8 mouse cellular contexts compared by ENCODE assay signal in genomic region chr2:170345410-170345793, GRCm38 (mm10).
DNase-seq lines count a peak whose midpoint lies in the region; ATAC-seq and TF ChIP-seq lines count a peak whose summit lies in the region.

No protein-coding gene starts in this region.

- POLR2A ChIA-PET in Patski (lab: Charles Lee) = interaction anchor here (0.6 to 0.7 kb wide), 4 partner anchors 39 to 450 kb away, joined by 3 to 7 read pairs (median 4); no protein-coding TSS in a partner anchor

- no peaks in the 10 kb centered on the region for H3K27me3 ChIP-seq in heart, embryonic 10.5 days (ENCODE audit: insufficient read depth, poor library complexity, severe bottlenecking)
- no peaks in the 10 kb centered on the region for H3K27me3 ChIP-seq in Patski
- no peaks in the 10 kb centered on the region for H3K27me3 ChIP-seq in hindbrain, embryonic 13.5 days
- H3K27me3 ChIP-seq in liver, embryonic 13.5 days = no peaks in the 10 kb centered on the region
- no peaks in the 10 kb centered on the region for H3K27me3 ChIP-seq in neural tube, embryonic 14.5 days (ENCODE audit: control insufficient read depth, insufficient read depth, low read length)

- H3K9me3 ChIP-seq in heart, embryonic 10.5 days = no peaks in the 10 kb centered on the region
- H3K9me3 ChIP-seq in hindbrain, embryonic 13.5 days = no peaks in the 10 kb centered on the region
- no peaks in the 10 kb centered on the region for H3K9me3 ChIP-seq in liver, embryonic 13.5 days (replicated peaks)
- H3K9me3 ChIP-seq in neural tube, embryonic 14.5 days (ENCODE audit: control insufficient read depth, low read length) = no peaks in the 10 kb centered on the region

- peak overlapping the region; percentile 46; the same call in 1 of the 2 replicates for H3K9ac ChIP-seq in hindbrain, embryonic 13.5 days
- H3K9ac ChIP-seq in liver, embryonic 13.5 days = no peak overlapping the region
- H3K9ac ChIP-seq in neural tube, embryonic 14.5 days (replicated peaks; ENCODE audit: low read depth, low read length) = no peak overlapping the region

- no peak overlapping the region; the same call in 1 of the 2 replicates for H3K4me3 ChIP-seq in heart, embryonic 10.5 days
- no peak overlapping the region for H3K4me3 ChIP-seq in hindbrain, embryonic 13.5 days
- H3K4me3 ChIP-seq in liver, embryonic 13.5 days (replicated peaks) = no peak overlapping the region
- H3K4me3 ChIP-seq in neural tube, embryonic 14.5 days (ENCODE audit: low read depth, low read length) = no peak overlapping the region

- peaks cover 41% of the 10 kb centered on the region for H3K4me1 ChIP-seq in heart, embryonic 10.5 days
- peaks cover 35% of the 10 kb centered on the region for H3K4me1 ChIP-seq in hindbrain, embryonic 13.5 days (replicated peaks)
- peaks cover 27% of the 10 kb centered on the region for H3K4me1 ChIP-seq in liver, embryonic 13.5 days (replicated peaks)
- peaks cover 8% of the 10 kb centered on the region; the same call in 1 of the 2 replicates for H3K4me1 ChIP-seq in neural tube, embryonic 14.5 days (ENCODE audit: control insufficient read depth, insufficient read depth, low read length)

- H3K36me3 ChIP-seq in heart, embryonic 10.5 days = no peaks in the 10 kb centered on the region
- no peaks in the 10 kb centered on the region for H3K36me3 ChIP-seq in hindbrain, embryonic 13.5 days
- H3K36me3 ChIP-seq in liver, embryonic 13.5 days = no peaks in the 10 kb centered on the region
- no peaks in the 10 kb centered on the region for H3K36me3 ChIP-seq in neural tube, embryonic 14.5 days (ENCODE audit: control insufficient read depth, insufficient read depth, low read length)

- no peak for DNase-seq in heart, embryonic 10.5 days (ENCODE audit: low spot score)
- no peak for DNase-seq in heart, adult 8-10 months (ENCODE audit: low spot score)
- DNase-seq in Patski (ENCODE audit: low read depth, low spot score) = no peak
- DNase-seq in liver, embryonic 13.5 days = no peak
- no peak for DNase-seq in frontal cortex, postnatal 14 days (ENCODE audit: low spot score in 2 of 2)
- no peak for DNase-seq in left cerebral cortex, postnatal 25 days (ENCODE audit: low spot score in 2 of 2)

- no peak overlapping the region for H3K4me2 ChIP-seq in hindbrain, embryonic 13.5 days
- peak overlapping the region; percentile 10; the same call in 1 of the 2 replicates for H3K4me2 ChIP-seq in liver, embryonic 13.5 days
- no peak overlapping the region for H3K4me2 ChIP-seq in neural tube, embryonic 14.5 days (ENCODE audit: low read depth, low read length)

- TF ChIP-seq CTCF in Patski (IDR thresholded peaks at IDR 0.05) = no peak

- peak; percentile 20 for ATAC-seq in Patski
- no peak for ATAC-seq in hindbrain, embryonic 13.5 days (ENCODE audit: low FRiP score)
- ATAC-seq in liver, embryonic 13.5 days (ENCODE audit: low read depth) = peak; percentile 21; the same call in 1 of the 2 replicates
- ATAC-seq in neural tube, embryonic 14.5 days (ENCODE audit: low read depth) = no peak

- CTCF ChIA-PET in Patski (lab: Charles Lee) = interaction anchor here (0.9 to 2.3 kb wide), 6 partner anchors 21 to 230 kb away, joined by 3 to 6 read pairs (median 4); no protein-coding TSS in a partner anchor

- intact Hi-C loops in left cerebral cortex, postnatal 25 days (cut with DNase I) = no loop called here

- in situ Hi-C loops in Patski (cut with MboI; ENCODE audit: low pct_unique_long_range_greater_than_20kb) = loop anchor here (5.0 kb wide), 1 partner anchor 228 kb away; no protein-coding TSS in a partner anchor

- WGBS in heart, embryonic 10.5 days = 6% methylated on average over 5 of the region's 5 CpGs
- WGBS in hindbrain, embryonic 13.5 days = 4% methylated on average over 5 of the region's 5 CpGs
- 9% methylated on average over 5 of the region's 5 CpGs for WGBS in liver, embryonic 13.5 days (ENCODE audit: insufficient replicate concordance)
- WGBS in neural tube, embryonic 14.5 days = 8% methylated on average over 5 of the region's 5 CpGs

- peak overlapping the region; percentile 80 for H3K27ac ChIP-seq in heart, embryonic 10.5 days
- H3K27ac ChIP-seq in hindbrain, embryonic 13.5 days = peak overlapping the region; percentile 30; the same call in 1 of the 2 replicates
- no peak overlapping the region; the same call in 1 of the 2 replicates for H3K27ac ChIP-seq in liver, embryonic 13.5 days
- H3K27ac ChIP-seq in neural tube, embryonic 14.5 days (ENCODE audit: low read depth, low read length) = peak overlapping the region; percentile 16; the same call in 1 of the 2 replicates

Comparison
In these comparisons a context has a peak if more than half of its experiments do, and no peak if none do; other contexts are left out.
1. ATAC-seq: peak in Patski (single experiment) and liver, embryonic 13.5 days (single experiment); none in hindbrain, embryonic 13.5 days (single experiment) and neural tube, embryonic 14.5 days (single experiment).